Mouse (Mus musculus): Measurements from ENCODE around the gene Dab2.

DNA sequence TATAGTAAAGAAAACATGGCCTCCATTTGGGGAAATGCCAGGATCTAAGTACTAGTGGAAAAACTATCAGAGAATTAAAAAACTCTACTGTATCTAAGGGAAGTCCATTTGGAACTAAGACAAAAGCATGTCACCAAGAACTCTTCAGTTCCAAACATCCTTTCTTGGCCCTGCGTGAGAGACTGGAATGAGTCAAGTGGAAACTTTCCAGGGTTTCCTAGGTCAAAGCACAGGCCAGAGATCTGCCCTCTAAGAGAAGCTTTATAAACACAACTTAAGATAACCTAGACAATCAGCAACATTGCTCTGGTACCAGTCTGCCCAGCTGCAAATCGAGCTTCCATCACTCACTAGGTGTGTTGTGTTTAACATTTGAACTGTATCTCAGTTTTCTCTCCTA, 31.8 kb downstream of the Dab2 start:
- no peak for TF ChIP-seq CTCF (IDR thresholded peaks at IDR 0.05; ENCODE audit: control insufficient read depth, insufficient read depth, low read length)
- TF ChIP-seq POLR2A (IDR thresholded peaks at IDR 0.05; ENCODE audit: borderline replicate concordance, control insufficient read depth, low read depth, low read length) = no peak
